Mouse (Mus musculus) layer of hippocampus, postnatal 14 days (tissue): ENCODE data around the gene Oit3. TPM values are rescaled to one million over a fixed set of nuclear protein-coding genes. Genes with fewer than 3 reads are reported as not detected.

ENCODE experiments used
- DNase-seq, 2 experiments: peaks; one replicate each; pipeline ENCODE4 v3.0.0; 2021 to 2022; ENCODE audit warnings: low spot score in 2 of 2, mixed read lengths in 1 of 2
- long read RNA-seq, 2 experiments: library from polyadenylated mRNA; stranded (forward); transcript quantifications; one replicate each; pipeline ENCODE4 v2.0.0; 2021
- total RNA-seq, 2 experiments: library from RNA; stranded (reverse); gene quantifications; 2 replicates each; pipeline ENCODE4 v1.2.3; 2021

Gene Oit3
- under 1 TPM; 0.14 to 0.30 TPM for total RNA-seq
- long read RNA-seq, experiment 1: 0 reads
- long read RNA-seq, experiment 2: 0 reads

DNA sequence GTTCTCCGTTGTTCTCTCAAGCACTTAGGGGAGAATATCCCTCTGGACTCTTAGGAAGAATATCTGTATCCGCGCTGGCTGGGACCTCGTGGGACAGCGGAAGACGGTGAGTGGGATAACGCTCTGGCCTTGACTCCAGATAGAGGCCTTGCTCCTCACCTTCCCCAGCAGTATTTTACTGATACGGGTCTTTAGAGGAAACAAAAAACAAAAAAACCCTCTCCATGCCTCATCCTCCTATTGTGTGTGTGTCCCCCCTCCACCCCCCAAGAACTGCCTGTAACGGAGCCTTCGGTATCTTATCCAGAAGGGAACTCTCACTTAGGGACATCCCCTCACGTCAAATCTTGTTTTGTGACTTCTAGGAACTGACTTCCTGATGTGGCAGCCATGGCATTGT lies at the start of gene Oit3:
Oit3 (minus strand) TSS at position 44 of the 400 bp plus-strand sequence.
- no peak for DNase-seq

DNA sequence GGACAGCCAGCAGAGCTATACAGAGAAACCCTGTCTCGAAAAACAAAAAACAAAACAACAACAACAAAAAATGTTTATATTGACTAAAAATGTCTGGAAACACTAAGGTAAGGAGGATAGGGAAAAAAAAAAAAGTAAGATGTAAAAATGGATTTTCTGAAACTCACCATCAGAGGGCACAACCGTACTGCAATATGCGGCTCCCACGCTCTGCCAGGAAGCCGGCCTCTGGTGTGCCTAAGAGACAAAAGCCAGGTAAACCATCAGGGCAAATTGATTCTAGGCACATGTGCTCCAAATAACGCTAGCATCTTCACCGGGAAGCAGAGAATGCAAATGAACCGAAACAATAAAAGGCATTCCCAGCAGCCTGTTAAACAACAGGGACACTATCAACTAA lies 49.3 kb upstream of the Oit3 start:
- DNase-seq: peak in 1 of 2 experiments; percentile 47

DNA sequence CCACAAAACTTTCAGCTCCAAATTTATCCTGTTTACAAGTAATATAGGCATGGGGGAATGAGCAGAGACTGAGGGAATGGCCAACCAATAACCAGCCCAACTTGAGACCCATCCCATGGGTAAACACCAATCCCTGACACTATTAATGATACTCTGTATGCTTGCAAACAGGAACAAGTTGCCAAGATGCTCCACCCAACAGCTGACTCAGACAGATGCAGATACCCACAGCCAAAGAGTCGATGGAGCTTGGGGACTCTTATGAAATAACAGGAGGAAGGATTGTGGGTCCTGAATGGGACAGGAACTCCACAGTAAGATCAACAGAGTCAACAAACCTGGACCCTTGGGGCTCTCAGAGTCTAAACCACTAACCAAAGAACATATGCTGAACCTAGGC lies 47.8 kb upstream of the Oit3 start:
- DNase-seq: no peak

DNA sequence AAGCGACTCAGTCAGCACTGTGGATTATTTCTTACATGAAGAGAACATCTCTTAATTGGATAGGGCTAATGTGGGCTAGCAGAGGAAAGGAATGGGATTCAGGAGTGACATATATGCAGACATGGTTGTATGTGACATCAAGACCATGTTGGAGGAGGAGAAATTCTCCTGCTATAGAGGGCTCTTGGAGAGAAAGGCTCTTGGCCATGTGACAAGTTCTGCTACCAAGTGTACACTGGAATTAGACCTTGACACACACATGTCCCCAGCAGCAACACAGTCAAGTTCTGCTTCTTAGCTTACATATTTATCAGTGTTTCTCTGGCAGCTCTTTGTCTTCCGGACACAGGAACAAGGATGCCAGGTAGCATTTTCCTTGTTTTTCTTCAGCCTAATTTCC lies 45.8 kb upstream of the Oit3 start:
- DNase-seq: no peak

DNA sequence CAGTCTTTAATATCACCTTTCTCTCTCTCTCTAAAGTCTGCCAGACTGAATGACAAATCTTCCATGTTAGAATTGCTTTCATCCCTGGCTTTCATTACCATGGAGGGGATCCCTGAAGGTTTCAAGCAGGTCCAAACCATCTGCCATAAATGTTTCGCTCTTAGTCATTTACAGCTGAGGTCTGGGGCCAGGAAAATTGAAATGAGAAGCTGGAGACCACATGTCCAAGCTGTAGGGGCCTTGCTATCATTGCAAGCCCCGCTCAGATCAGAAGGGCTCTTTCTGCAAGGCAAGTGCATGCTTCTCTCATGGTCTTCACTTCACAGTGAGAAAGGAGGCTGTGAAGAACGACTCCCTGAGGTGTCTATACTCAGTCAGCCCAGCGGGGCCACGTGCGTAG lies 42.7 kb upstream of the Oit3 start:
- DNase-seq: no peak

DNA sequence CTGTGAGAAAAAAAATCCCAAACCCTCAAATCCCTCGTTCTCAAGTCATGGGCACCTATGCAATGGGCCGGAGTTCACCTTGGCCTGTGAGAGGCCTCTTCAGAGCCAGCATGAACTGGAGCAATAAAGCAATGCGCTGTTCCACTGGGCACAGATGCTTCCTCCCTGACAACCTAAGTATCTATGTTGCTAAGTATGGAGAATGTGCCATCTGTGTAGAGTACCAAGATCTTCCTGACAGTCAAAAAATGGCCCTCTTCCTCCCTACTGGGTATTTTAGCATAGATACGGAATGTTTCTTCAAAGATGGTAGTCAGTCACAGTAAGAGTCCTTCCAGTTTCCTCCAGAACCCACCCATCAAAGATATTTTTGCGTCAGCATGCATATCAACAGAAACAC lies 39.8 kb upstream of the Oit3 start:
- DNase-seq: no peak

DNA sequence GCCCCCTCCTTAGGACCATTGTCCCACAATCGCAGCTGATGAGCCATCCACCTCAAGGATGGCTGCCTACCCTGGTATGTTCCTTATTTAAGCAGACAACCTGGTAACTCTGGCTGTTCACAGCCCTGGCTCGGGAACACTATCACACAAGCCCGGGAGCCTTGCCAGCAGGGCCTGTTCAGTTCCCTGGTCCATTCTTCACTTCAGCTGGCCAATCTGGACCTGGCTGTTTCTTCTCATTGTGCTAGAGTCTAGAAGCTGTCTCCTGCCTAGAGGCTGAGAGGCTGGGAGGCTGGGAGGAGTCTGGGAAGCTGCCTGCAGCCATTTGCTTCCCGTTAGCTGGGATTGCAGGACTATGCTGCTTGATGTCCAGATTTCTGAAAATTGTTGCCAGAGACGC lies 28.9 kb upstream of the Oit3 start:
- DNase-seq: peak; percentile 41 to 55

DNA sequence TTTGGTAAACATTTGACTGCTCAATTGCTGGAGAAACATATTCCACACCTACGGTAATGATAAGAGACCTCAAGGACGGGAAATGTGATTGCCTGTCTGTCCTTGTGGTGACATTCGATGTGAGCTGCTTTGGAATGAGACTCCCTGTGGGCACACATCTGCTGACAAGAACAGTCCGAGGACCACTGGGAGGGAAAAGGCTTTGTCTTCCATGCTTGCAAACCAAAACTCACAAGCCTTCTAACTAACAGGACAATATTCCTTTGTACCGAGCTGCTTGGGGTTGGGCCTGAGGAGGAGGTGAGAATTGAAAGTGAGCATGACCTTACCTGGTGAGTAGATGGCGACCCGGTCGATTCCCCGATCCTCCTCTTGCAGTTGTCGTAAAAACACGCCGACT lies 25.7 kb upstream of the Oit3 start:
- no peak for DNase-seq

DNA sequence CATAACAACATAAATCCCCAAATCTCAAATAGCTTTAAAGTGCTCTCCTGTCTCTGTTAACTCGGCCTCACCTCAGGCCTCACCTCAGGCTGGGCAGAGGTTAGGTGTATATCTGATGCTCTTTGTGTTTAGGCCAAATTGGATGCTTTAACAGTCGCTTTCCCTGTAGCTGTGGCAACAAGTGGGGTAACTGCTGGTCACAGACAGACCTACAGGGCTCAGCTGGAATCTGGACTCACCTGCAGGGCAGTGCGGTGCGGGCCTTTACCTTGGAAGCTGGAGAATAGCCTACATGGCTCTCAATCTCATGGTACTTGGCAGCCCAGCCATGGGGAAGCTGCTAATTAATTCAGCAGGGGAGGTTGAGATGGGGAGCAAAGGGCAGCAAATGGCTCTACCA lies 25.0 kb upstream of the Oit3 start:
- no peak for DNase-seq

DNA sequence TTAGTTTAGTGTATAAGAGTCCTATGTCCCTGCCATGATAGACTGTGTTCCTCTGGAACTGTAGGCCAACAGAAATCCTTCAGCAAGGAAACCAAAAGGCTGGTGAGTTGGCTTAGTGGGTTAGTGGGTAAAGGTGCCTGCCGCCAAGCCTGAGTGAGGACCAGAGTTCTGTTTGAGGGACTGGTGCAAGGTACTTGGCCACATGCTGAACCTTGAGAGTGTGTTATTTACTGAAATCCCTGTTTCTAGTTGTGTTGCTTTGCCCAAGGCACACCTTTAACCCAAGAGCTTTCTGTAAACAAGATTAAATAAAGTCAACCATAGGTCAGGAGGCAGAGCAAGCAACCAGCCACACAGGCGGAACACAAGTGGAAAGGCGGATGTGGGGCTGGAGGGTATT lies 24.0 kb upstream of the Oit3 start:
- DNase-seq: no peak

DNA sequence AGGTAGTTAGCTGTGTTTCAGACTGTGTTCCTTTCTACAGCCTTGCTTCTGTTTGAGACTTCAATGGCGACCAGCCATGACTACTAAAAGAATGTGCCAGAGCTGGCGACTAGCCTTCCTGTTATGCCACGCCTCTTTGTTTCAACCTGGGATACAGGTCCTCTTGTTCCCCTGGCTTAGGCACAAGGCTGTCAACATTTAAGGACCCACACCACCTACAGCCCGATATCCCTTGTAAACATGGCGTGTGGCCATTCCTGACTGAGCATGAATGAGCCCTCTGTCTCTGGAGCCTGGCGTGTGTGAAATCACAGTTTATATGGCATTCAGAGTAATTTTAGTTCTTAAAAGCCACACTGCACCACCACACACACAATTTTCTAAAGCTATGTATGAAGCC lies 20.7 kb upstream of the Oit3 start:
- no peak for DNase-seq

DNA sequence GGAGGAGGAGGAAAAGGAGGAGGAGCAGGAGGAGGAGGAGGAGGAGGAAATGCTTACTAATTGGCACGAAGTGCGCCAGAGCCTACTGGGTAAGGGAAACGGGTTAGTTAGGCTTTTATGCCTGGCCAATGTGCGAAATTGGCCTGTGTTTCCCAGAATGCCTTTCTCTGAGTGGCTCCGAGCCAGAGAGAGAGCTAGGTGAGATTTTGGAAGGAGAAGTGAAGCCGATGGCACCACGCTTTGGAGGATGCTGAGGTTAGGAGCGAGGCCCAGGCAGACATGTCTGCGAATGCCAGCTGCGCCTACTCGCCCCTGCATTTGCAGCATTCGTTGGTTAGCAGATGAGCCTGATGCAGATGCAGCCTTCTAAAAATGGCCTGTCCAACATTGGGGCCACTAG lies 18.2 kb upstream of the Oit3 start:
- DNase-seq: peak; percentile 33 to 56

DNA sequence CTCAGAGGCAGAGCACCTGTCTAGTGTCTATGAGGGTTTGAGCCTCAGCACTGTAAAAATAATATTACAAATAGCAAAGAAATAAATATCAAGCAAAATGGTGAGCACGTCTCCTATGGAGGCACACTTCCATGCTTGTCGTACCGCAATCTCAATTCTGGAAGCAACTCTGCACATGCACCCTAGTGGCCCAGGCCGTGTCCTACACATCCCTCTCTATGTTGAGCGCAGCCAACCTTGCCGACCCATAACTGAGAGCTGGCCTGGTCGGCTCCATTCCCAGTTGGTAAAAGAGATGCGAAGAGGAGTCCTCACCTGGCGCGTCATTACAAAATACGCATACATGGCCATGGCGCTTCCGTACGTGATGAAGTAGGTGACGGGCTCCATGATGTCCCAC lies 13.1 kb upstream of the Oit3 start:
- DNase-seq: no peak

DNA sequence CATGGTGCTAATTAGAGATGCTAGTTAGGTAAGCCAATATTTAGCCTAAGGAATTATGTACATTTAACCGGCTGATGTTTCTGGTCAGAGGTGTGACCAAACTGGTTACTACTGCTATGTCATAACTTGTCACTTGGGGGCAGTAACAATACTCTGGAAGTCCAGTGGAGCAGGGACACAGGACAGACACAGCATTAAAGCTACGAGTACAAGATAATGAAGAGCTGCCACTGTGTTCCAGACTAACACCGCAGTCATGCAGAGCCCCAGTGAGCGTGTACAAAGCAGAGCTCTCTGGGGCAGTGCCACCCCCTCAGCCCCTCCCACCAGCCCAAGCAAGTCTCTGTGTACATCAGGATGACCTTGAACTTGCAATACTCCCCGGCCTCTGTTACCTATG lies 10.3 kb upstream of the Oit3 start:
- no peak for DNase-seq

DNA sequence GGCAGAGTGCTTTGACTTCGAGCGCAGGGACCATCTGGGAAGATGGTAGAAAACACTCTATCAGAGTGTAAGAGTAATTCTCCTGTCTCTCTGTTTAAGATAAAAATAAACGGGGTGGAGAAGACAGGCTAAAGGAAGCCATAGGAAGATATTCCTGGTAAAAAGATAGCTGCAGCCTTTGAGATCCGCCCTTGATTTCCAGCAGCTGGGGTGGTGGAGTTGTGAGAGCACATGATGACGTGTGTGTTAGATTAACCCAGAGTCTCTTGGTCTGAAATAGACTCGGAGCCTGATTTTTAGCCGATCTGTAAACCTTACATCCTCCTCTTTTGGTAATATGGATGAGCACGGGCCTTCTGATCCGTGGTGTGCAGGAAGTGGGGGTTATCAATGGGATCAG lies 6.0 kb upstream of the Oit3 start:
- DNase-seq: no peak

DNA sequence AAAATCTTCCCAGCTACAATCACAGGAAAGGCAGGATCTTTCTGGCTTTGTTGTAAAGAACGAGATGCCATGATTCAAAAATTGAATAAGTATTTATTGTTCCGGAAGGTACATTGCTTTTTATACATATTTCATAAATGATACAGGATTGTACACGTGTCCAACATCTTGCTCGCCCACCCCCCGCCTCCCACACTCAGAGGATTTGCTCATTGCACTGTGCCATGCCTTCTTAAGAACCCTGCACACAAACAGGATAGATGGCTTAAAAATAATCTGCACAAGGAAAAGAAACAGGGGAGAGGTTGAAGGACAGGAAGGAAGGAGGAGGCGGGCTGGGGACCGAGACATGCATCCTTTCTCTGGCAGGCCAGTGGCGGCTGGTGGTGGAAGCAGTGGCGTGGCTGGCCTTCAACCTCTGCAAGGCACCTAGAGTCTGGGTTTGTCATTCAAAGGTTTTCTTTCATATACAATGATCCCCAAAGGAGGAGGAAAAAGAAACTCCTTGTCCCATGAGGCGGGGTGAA lies 5.4 kb upstream of the Oit3 start:
- no peak for DNase-seq

DNA sequence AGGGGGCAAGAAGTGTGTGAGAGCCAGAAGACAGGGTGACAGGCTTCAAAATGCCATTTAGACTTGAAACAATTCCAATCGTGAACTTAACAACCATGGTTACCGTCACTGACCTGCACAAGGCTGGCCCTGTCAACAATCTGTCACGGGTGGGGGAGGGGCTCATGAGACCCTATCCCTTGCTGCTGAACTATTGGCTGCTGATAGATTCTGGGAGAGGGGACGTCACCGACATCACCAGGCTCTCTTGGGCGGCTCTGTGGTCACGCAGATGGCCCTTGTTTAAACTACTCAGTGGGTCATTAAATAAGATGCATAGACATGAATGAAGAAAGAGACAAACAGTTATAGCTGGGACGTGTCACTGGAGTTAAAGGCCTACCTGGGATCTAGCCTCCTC lies 3.1 kb upstream of the Oit3 start:
- DNase-seq: no peak

DNA sequence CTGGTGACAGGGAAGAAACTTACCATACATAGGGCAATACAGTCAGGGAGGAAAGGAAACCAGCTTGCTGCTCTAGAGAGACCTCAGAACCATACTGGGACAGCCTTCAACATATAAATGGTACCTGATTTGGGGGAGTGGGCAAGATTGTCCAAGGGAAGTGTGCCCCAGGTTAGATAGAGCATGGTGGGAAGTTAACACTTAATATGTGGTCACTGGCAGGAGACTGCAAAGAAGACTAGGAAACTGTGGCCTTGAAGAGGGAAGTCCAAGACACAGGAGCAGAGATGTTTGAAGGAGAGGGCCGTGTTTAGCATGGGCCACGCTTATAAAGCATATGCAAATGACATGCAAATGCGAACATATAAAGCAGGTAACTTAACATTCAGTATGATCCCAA lies 2.5 kb upstream of the Oit3 start:
- DNase-seq: no peak

DNA sequence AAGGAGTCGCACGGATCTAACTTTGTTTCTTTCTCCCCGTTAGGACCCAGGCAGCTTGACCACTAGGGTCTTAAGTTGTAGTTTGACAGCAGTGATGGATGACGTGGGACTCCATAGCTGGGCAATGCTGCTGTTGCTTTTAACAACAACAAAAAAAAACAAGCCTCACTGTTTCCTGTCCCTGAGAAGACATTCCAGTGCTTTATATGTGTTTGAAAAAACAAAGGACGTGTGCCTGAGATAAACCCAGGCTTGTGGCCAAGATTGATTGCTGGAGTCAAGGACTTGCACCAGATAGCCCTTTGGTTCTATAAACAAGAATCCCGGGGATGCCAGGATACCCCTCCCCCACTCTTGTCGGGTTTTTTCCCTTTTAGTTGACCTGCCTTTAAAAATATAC lies 1.6 kb upstream of the Oit3 start:
- DNase-seq: no peak

DNA sequence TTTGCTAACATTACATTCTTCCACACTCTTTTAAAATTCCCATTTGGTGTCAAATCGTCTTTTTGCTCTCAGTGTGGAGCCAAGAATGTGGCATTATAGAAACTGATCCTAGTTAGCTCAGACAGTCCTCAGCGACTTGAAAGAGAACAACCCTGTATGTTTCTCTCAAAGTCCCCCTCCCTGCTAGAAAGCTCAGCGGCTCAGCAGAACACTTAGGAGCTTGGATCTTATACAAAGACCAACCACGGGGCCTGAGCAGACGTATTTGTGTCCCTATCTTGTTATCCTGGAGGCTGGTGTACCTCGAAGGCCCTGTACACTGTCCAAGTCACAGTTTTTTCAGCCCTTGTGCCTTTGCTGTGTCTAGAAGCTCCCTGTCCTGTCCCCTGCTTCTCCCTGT lies 1.4 kb downstream of the Oit3 start:
- DNase-seq: no peak

DNA sequence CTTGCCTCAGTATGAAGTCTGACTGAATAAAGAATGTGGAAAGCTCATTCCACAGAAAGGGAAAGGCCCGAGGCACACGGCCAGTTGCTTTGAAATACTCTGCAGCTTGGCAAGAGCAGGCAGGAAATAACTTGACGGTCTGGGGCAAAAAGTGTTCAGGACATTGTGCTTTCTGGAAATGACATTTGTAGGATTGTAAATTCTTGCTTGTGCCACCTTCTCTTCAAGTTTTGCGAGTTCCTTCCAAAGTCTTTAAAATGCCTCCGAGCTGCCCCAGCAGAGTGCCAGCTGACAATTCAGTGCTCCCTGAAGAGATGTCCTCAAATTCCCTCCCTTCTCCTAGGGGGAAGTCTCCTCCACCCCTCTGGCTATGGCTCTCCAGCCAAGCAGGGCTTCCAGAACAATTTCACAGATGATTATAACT lies 2.1 kb downstream of the Oit3 start:
- DNase-seq: peak in 1 of 2 experiments; percentile 33

DNA sequence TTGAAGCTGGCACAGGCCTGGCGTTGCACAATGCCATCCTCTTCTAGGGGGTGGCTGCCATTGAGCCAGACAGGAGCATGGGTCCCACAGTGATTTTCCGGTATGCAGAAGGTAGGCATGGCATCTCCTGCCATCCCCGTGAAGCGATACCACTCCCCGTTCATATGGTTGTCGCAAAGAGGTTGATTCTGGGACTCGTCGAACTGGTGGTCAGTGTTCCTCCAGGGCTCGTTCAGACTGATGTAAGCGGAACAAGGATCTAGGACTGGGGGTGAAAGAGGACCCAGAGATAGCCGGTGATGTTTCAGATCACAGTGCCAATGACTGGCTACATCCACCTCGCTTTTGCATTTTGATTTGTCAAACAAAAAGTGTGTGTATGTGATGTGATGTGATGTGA lies 2.9 kb downstream of the Oit3 start:
- DNase-seq: no peak

DNA sequence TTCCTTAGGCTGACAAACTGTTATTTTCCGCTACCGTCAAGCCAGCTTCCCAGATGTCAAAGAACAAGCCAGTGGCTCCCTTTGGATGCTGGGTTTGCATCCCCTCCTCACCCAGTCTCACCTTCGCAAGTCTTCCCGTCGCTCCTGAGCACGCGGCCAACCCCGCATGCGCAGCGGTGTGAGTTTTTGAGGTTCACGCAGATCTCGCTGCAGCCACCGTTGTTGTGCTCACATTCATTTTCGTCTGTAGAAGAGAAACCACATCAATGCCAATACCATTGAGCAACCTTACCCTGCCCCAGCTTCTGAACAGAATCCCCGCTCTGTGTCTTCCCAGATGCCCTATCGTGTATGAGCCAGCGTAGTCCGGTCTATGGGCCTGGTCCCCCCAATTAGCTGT lies 5.8 kb downstream of the Oit3 start:
- no peak for DNase-seq

DNA sequence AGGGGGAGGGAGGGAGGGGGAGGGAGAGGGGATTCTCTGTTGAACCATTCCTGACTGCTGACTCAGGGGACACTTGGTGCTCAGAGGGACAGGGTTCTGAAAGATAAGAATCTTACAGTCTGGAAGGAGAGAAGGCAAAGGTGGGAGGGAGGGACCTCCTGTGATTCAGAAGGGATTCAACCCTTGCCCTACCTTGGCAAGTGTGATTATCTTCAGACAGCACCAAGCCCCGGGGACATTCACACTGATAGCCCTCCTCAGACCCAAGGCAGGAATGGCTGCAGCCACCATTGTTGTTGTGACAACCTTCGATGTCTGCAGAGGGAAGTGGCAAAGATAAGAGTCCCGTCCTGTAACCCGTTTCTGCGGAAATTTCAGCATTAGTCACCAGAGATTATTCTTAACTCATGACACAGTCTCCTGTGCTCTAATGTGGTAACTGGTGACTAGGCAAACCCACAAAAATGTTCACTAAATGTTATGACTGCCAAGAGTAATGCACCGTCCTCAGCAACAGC lies 10.8 kb downstream of the Oit3 start:
- no peak for DNase-seq
